Mouse (Mus musculus) adrenal gland, postnatal 10 days (tissue): ENCODE data around the gene Mtg2. TPM values are rescaled to one million over a fixed set of nuclear protein-coding genes. Genes with fewer than 3 reads are reported as not detected.

Source experiments
- DNase-seq: peaks from one replicate; pipeline ENCODE4 v3.0.0; 2021; ENCODE audit warnings: mixed read lengths
- long read RNA-seq, 2 experiments: library from polyadenylated mRNA; stranded (forward); transcript quantifications; one replicate each; pipeline ENCODE4 v2.0.0; 2021
- total RNA-seq, 2 experiments: library from RNA; stranded (reverse); gene quantifications; 2 replicates each; pipeline ENCODE4 v1.2.3; 2021

Gene Mtg2
- 10 to 100 TPM; 13.1 to 18.9 TPM for total RNA-seq
- long read RNA-seq, experiment 1, partial matches to known transcripts: 5 of 52 reads
- long read RNA-seq, experiment 1, other reads (novel, unspliced or antisense): 43 of 52 reads
- long read RNA-seq, experiment 2, partial matches to known transcripts: 2 of 22 reads
- long read RNA-seq, experiment 2, other reads (novel, unspliced or antisense): 19 of 22 reads

- peak; percentile 97 for DNase-seq
Measured at GRCm38 (mm10) chr2:180070481-180071453, at the start of gene Mtg2. TSS of gene Mtg2 (plus strand) at chr2:180070588.

GRCm38 (mm10) chr2:180020919-180021318 is 49.5 kb upstream of the Mtg2 start:
- no peak for DNase-seq

GRCm38 (mm10) chr2:180022751-180023150 is 47.6 kb upstream of the Mtg2 start:
- no peak for DNase-seq

GRCm38 (mm10) chr2:180024401-180025098 is 45.8 kb upstream of the Mtg2 start, which contains the start of gene Lsm14b:
TSS of gene Lsm14b (plus strand) at chr2:180024987.
- peak; percentile 100 for DNase-seq

GRCm38 (mm10) chr2:180025135-180025860 is 45.1 kb upstream of the Mtg2 start:
- DNase-seq: peak; percentile 57

- DNase-seq: no peak
Measured at GRCm38 (mm10) chr2:180025861-180026200, 44.6 kb upstream of the Mtg2 start.

GRCm38 (mm10) chr2:180027768-180028167 is 42.6 kb upstream of the Mtg2 start:
- DNase-seq: no peak

GRCm38 (mm10) chr2:180031270-180031669 is 39.1 kb upstream of the Mtg2 start:
- DNase-seq: no peak

GRCm38 (mm10) chr2:180032925-180033324 is 37.5 kb upstream of the Mtg2 start:
- DNase-seq: no peak

- no peak for DNase-seq
Measured at GRCm38 (mm10) chr2:180033956-180034355, 36.4 kb upstream of the Mtg2 start.

- no peak for DNase-seq
Measured at GRCm38 (mm10) chr2:180034753-180035152, 35.6 kb upstream of the Mtg2 start.

- no peak for DNase-seq
Measured at GRCm38 (mm10) chr2:180040406-180040805, 30.0 kb upstream of the Mtg2 start.

GRCm38 (mm10) chr2:180041577-180042255 is 28.7 kb upstream of the Mtg2 start:
- peak; percentile 65 for DNase-seq

- peak; percentile 94 for DNase-seq
Measured at GRCm38 (mm10) chr2:180042256-180042857, 28.0 kb upstream of the Mtg2 start, which contains the start of the genes Psma7 and Ss18l1. TSS of gene Psma7 (minus strand) at chr2:180042433. TSS of gene Ss18l1 (plus strand) at chr2:180042509.

- DNase-seq: peak; percentile 77
Measured at GRCm38 (mm10) chr2:180042858-180043515, 27.4 kb upstream of the Mtg2 start.

GRCm38 (mm10) chr2:180045283-180045682 is 25.1 kb upstream of the Mtg2 start:
- peak; percentile 54 for DNase-seq

- DNase-seq: no peak
Measured at GRCm38 (mm10) chr2:180047580-180047979, 22.8 kb upstream of the Mtg2 start.

GRCm38 (mm10) chr2:180047980-180048635 is 22.3 kb upstream of the Mtg2 start:
- DNase-seq: no peak

GRCm38 (mm10) chr2:180050986-180051385 is 19.4 kb upstream of the Mtg2 start:
- DNase-seq: peak; percentile 89
